Mouse (Mus musculus): ENCODE measurements around the gene Rbm15.

GRCm38 (mm10) chr3:107369156-107369555 is 35.7 kb upstream of the Rbm15 start:
- TF ChIP-seq POLR2A (IDR thresholded peaks at IDR 0.05; ENCODE audit: insufficient read depth, low read depth, low read length) (no peak), CTCF (IDR thresholded peaks at IDR 0.05; ENCODE audit: insufficient read depth, low read depth, low read length) (no peak)

Measured in olfactory bulb, adult 2 months (tissue).